ENCODE assay signal across 15 mouse cellular contexts in the genomic region with DNA sequence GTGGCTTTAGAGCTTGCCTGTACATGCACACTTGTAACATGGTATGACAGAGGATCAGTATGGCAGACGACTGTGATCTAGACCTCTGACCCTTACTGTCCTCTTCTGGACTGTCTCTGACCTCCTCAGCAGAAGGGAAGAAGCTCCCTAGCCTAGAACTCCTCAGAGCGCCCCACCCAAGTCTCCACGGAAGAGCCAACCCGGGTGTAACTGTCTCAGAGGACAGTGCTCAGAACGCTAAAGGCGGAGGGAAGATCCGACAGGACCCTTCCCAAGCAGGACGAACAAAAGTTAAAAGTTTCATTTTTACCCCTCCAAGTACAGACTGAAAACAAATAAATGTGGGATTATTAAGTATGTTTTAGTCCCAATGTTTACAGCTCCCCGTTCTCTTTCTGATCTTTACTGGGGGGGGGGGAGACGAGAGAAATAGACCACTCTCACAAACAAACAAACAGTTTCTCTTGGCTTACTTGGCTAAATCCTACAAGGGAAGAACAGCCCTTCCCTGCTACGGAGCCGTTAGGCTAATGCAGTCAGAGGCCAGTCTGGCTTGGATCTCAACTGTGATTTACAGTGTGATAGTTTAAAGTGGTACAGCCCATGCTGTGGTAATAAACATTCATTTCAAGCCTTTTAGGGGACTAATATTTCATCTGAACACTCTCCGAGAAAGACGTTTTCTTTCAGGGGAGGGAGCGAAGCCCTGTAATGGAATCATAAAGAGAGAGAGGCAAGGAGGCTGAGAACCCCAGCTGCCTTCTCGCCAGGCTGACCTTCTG.
A peak's percentile ranks its signal among the peaks of the same experiment; 100 is the strongest.
DNase-seq lines count a peak whose midpoint lies in the region; ATAC-seq and TF ChIP-seq lines count a peak whose summit lies in the region.
"Had no signal": no experiment of that assay in that cellular context is flagged by ENCODE, and none has a peak within 500 bp of the region (broad histone marks: within the 10 kb centered on the region; RNA-seq: fewer than 3 reads in every experiment).

No protein-coding gene starts in this region.

- no peaks in the 10 kb centered on the region for H3K9me3 ChIP-seq in kidney, postnatal 0 days (replicated peaks; ENCODE audit: low read length)
- H3K9me3 ChIP-seq in limb, embryonic 13.5 days, result no peaks in the 10 kb centered on the region
- no peaks in the 10 kb centered on the region for H3K9me3 ChIP-seq in liver, embryonic 11.5 days (ENCODE audit: control insufficient read depth, low read length)
- H3K9me3 ChIP-seq: forebrain, embryonic 13.5 days had no signal

- H3K27ac ChIP-seq in kidney, postnatal 0 days, result no peak overlapping the region
- no peak overlapping the region for H3K27ac ChIP-seq in limb, embryonic 13.5 days
- no peak overlapping the region for H3K27ac ChIP-seq in liver, embryonic 11.5 days (ENCODE audit: low read depth, low read length)
- H3K27ac ChIP-seq: forebrain, embryonic 13.5 days; gastrocnemius, adult 2 months; macrophage had no signal

- TF ChIP-seq CTCF in kidney, postnatal 0 days (IDR thresholded peaks at IDR 0.05; ENCODE audit: low read depth), result no peak

- no peaks in the 10 kb centered on the region for H3K4me1 ChIP-seq in kidney, postnatal 0 days (replicated peaks; ENCODE audit: insufficient read depth, low read length)
- H3K4me1 ChIP-seq in limb, embryonic 13.5 days, result peaks cover 15% of the 10 kb centered on the region
- H3K4me1 ChIP-seq in liver, embryonic 11.5 days (replicated peaks; ENCODE audit: control insufficient read depth, insufficient read depth, low read length), result no peaks in the 10 kb centered on the region
- H3K4me1 ChIP-seq: forebrain, embryonic 13.5 days had no signal

- no peak overlapping the region for H3K9ac ChIP-seq in kidney, postnatal 0 days (ENCODE audit: low read depth, low read length)
- H3K9ac ChIP-seq in limb, embryonic 13.5 days, result no peak overlapping the region
- H3K9ac ChIP-seq in liver, embryonic 11.5 days (ENCODE audit: low read depth, low read length), result no peak overlapping the region
- H3K9ac ChIP-seq: forebrain, embryonic 13.5 days had no signal

- WGBS in kidney, postnatal 0 days, result 47% methylated on average over 16 of the region's 16 CpGs
- 38% methylated on average over 16 of the region's 16 CpGs for WGBS in limb, embryonic 13.5 days
- 69% methylated on average over 16 of the region's 16 CpGs for WGBS in liver, embryonic 11.5 days

- no peak overlapping the region for H3K4me3 ChIP-seq in kidney, postnatal 0 days (replicated peaks; ENCODE audit: low read depth, low read length)
- H3K4me3 ChIP-seq in limb, embryonic 13.5 days, result no peak overlapping the region
- H3K4me3 ChIP-seq in liver, embryonic 11.5 days (ENCODE audit: low read depth, low read length), result no peak overlapping the region
- H3K4me3 ChIP-seq: forebrain, embryonic 13.5 days; gastrocnemius, adult 2 months had no signal

- H3K36me3 ChIP-seq in kidney, postnatal 0 days (ENCODE audit: insufficient read depth, low read length), result no peaks in the 10 kb centered on the region
- no peaks in the 10 kb centered on the region for H3K36me3 ChIP-seq in limb, embryonic 13.5 days
- H3K36me3 ChIP-seq in liver, embryonic 11.5 days (ENCODE audit: control insufficient read depth, insufficient read depth, low read length), result no peaks in the 10 kb centered on the region

- no peak for ATAC-seq in kidney, postnatal 0 days (replicated peaks; ENCODE audit: low FRiP score, low read depth)
- no peak for ATAC-seq in limb, embryonic 13.5 days (ENCODE audit: low FRiP score, low read depth)
- ATAC-seq in liver, embryonic 11.5 days (replicated peaks; ENCODE audit: low FRiP score), result no peak
- no peak for ATAC-seq in megakaryocyte-erythroid progenitor cell, adult 5-6 weeks (replicated peaks; ENCODE audit: low FRiP score, low TSS enrichment, poor library complexity, severe bottlenecking)
- ATAC-seq in activated CD4-positive, CD25-positive, alpha-beta regulatory T cell, adult 4 months, result no peak
- ATAC-seq: Patski had no signal

- H3K4me2 ChIP-seq in kidney, postnatal 0 days (ENCODE audit: low read length), result 0 out of 2 replicates have a peak overlapping the region, but pooled peaks have one; percentile 5
- 0 out of 2 replicates have a peak overlapping the region, but pooled peaks have one; percentile 16 for H3K4me2 ChIP-seq in limb, embryonic 13.5 days (replicated peaks)
- no peak overlapping the region for H3K4me2 ChIP-seq in liver, embryonic 11.5 days
- H3K4me2 ChIP-seq: forebrain, embryonic 13.5 days had no signal

- no peaks in the 10 kb centered on the region for H3K27me3 ChIP-seq in kidney, postnatal 0 days (ENCODE audit: insufficient read depth, low read length)
- no peaks in the 10 kb centered on the region for H3K27me3 ChIP-seq in limb, embryonic 13.5 days
- H3K27me3 ChIP-seq in liver, embryonic 11.5 days (replicated peaks; ENCODE audit: control insufficient read depth, insufficient read depth, low read length), result no peaks in the 10 kb centered on the region
- H3K27me3 ChIP-seq: forebrain, embryonic 13.5 days; Patski had no signal

- DNase-seq in kidney, postnatal 0 days (ENCODE audit: low spot score), result peak; percentile 83
- DNase-seq in kidney, adult 9 months, result no peak
- peak; percentile 20 for DNase-seq in ES-CJ7 (ENCODE audit: low read depth, low spot score)
- DNase-seq in ZHBTc4 (ENCODE audit: low read depth, low spot score), result peak; percentile 23
- DNase-seq in liver, embryonic 11.5 days (ENCODE audit: low spot score), result no peak
- DNase-seq: adrenal gland, adult 2 months; cerebellum, adult 9-10 months; gastrocnemius, adult 2 months; layer of hippocampus, adult 9-11 months had no signal

Comparison
In these comparisons a context has a peak if more than half of its experiments do, and no peak if none do; other contexts are left out.
1. DNase-seq: peak in kidney, postnatal 0 days (single experiment), ES-CJ7 (single experiment) and ZHBTc4 (single experiment); none in kidney, adult 9 months (single experiment) and liver, embryonic 11.5 days (single experiment).